In the genomic region with DNA sequence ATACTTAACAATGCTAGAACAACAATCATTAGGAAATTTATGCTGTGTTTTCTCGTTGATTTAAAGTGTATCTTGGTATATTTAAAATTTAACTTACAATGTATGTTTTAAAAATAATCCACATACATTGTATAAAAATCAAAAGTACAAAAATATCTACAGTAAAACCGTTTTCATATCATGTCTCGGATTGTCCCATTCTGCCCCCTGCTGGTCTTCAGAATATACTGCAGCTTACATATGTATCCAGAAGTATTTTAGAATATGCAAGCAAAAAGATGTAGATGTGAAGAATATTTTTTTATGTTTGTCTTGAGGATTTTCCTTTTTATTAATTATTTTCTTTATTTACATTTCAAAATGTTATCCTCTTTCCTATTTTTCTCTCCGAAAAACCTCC, we compare ENCODE assay signal across 8 mouse cellular contexts. TPM values are rescaled to one million over a fixed set of nuclear protein-coding genes. Genes with fewer than 3 reads are reported as not detected.
DNase-seq lines count a peak whose midpoint lies in the region; ATAC-seq and TF ChIP-seq lines count a peak whose summit lies in the region.

No protein-coding gene starts in this region.

- no peaks in the 10 kb centered on the region for H3K36me3 ChIP-seq in hindbrain, postnatal 0 days (ENCODE audit: insufficient read depth, low read length)
- no peaks in the 10 kb centered on the region for H3K36me3 ChIP-seq in hindbrain, embryonic 16.5 days (ENCODE audit: control insufficient read depth, insufficient read depth, low read length)
- H3K36me3 ChIP-seq in E14TG2a.4 (ENCODE audit: insufficient read depth, low read length): no peaks in the 10 kb centered on the region

- 35% methylated on average over 4 of the region's 4 CpGs for WGBS in hindbrain, postnatal 0 days
- WGBS in hindbrain, embryonic 16.5 days: 37% methylated on average over 4 of the region's 4 CpGs

- no peaks in the 10 kb centered on the region for H3K9me3 ChIP-seq in hindbrain, postnatal 0 days (ENCODE audit: low read length)
- H3K9me3 ChIP-seq in hindbrain, embryonic 16.5 days (ENCODE audit: control insufficient read depth, low read length): no peaks in the 10 kb centered on the region
- no peaks in the 10 kb centered on the region for H3K9me3 ChIP-seq in E14TG2a.4 (ENCODE audit: low read length)

- no peak for ATAC-seq in hindbrain, postnatal 0 days
- no peak for ATAC-seq in hindbrain, embryonic 16.5 days
- peak; percentile 73; the same call in 1 of the 2 replicates for ATAC-seq in erythroid progenitor cell, adult 5-6 weeks (replicated peaks; ENCODE audit: low FRiP score, poor library complexity, severe bottlenecking)

- H3K27me3 ChIP-seq in hindbrain, postnatal 0 days (ENCODE audit: insufficient read depth, low read length): no peaks in the 10 kb centered on the region
- no peaks in the 10 kb centered on the region for H3K27me3 ChIP-seq in hindbrain, embryonic 16.5 days (replicated peaks; ENCODE audit: control insufficient read depth, insufficient read depth, low read length)
- H3K27me3 ChIP-seq in E14TG2a.4 (ENCODE audit: insufficient read depth, low read length): no peaks in the 10 kb centered on the region

- H3K27ac ChIP-seq in hindbrain, postnatal 0 days: no peak overlapping the region
- H3K27ac ChIP-seq in hindbrain, embryonic 16.5 days (ENCODE audit: low read depth, low read length): no peak overlapping the region

- H3K4me3 ChIP-seq in hindbrain, postnatal 0 days (ENCODE audit: low read length): no peak overlapping the region
- H3K4me3 ChIP-seq in hindbrain, embryonic 16.5 days (ENCODE audit: low read length): no peak overlapping the region
- H3K4me3 ChIP-seq in E14TG2a.4 (replicated peaks; ENCODE audit: low read length): no peak overlapping the region

- peak; percentile 71 for TF ChIP-seq CTCF in hindbrain, postnatal 0 days (IDR thresholded peaks at IDR 0.05; ENCODE audit: low read depth)
- TF ChIP-seq CTCF in E14TG2a.4 (conservative IDR thresholded peaks at IDR 0.05; ENCODE audit: low read length): peak; percentile 74

- peak; percentile 60 for DNase-seq in hindbrain, postnatal 0 days (ENCODE audit: low spot score)
- peak; percentile 81 for DNase-seq in 3T3-L1 (ENCODE audit: low read depth, low spot score)
- DNase-seq in retina, postnatal 7 days (ENCODE audit: low read depth, low spot score): peak; percentile 23
- DNase-seq in ovary, postnatal 14 days (ENCODE audit: low spot score): no peak
- DNase-seq in layer of hippocampus, postnatal 14 days (ENCODE audit: low spot score in 2 of 2): no peak

- H3K4me2 ChIP-seq in hindbrain, postnatal 0 days (ENCODE audit: low read depth, low read length): no peak overlapping the region
- no peak overlapping the region for H3K4me2 ChIP-seq in hindbrain, embryonic 16.5 days (ENCODE audit: low read length)

- H3K4me1 ChIP-seq in hindbrain, postnatal 0 days (ENCODE audit: insufficient read depth, low read length): no peaks in the 10 kb centered on the region
- no peaks in the 10 kb centered on the region for H3K4me1 ChIP-seq in hindbrain, embryonic 16.5 days (ENCODE audit: control insufficient read depth, insufficient read depth, low read depth, low read length)
- no peaks in the 10 kb centered on the region for H3K4me1 ChIP-seq in E14TG2a.4 (replicated peaks; ENCODE audit: low read depth, low read length)

- H3K9ac ChIP-seq in hindbrain, postnatal 0 days (replicated peaks; ENCODE audit: low read length): no peak overlapping the region
- H3K9ac ChIP-seq in hindbrain, embryonic 16.5 days (ENCODE audit: low read depth, low read length): no peak overlapping the region

RNA-seq across cellular contexts. Expression of gene Lpxn, which starts 24.4 kb away (rescaled TPM):
- 0.83 and 1.8 TPM in 2 replicates for total RNA-seq in hindbrain, postnatal 0 days (2014; rRNA removed)
- polyA plus RNA-seq in hindbrain, postnatal 0 days (2015; fragmentation: Nextera tagmentation; extraction: Ambion mirVana): 1.1 and 1.2 TPM in 2 replicates
- 0.84 and 1.2 TPM in 2 replicates for polyA plus RNA-seq in hindbrain, embryonic 16.5 days (2015; fragmentation: Nextera tagmentation; extraction: Ambion mirVana)
- total RNA-seq in erythroid progenitor cell, adult 5-6 weeks (2015; ENCODE audit: low replicate concordance): 0.84 and 2.9 TPM in 2 replicates
- total RNA-seq in erythroid progenitor cell, adult 5-6 weeks (2017; ENCODE audit: low replicate concordance): 1.3 and 3.2 TPM in 2 replicates
- total RNA-seq in layer of hippocampus, postnatal 14 days (2021): 1 to 10 TPM; 1.9 to 2.0 TPM

RNA-seq across cellular contexts. Expression of gene Zfp91, which starts 24.5 kb away (rescaled TPM):
- total RNA-seq in hindbrain, postnatal 0 days (2014; rRNA removed): 42.5 and 49.1 TPM in 2 replicates
- polyA plus RNA-seq in hindbrain, postnatal 0 days (2015; fragmentation: Nextera tagmentation; extraction: Ambion mirVana): 13.4 and 14.1 TPM in 2 replicates
- 10.5 TPM in 2 replicates for polyA plus RNA-seq in hindbrain, embryonic 16.5 days (2015; fragmentation: Nextera tagmentation; extraction: Ambion mirVana)
- total RNA-seq in erythroid progenitor cell, adult 5-6 weeks (2015; ENCODE audit: low replicate concordance): 101 and 140 TPM in 2 replicates
- total RNA-seq in erythroid progenitor cell, adult 5-6 weeks (2017; ENCODE audit: low replicate concordance): 140 and 154 TPM in 2 replicates
- total RNA-seq in layer of hippocampus, postnatal 14 days (2021): 10 to 100 TPM; 89.1 to 95.0 TPM

RNA-seq across cellular contexts. Expression of gene Gm5244, which starts 26.1 kb away (rescaled TPM):
- total RNA-seq in hindbrain, postnatal 0 days (2014; rRNA removed): not detected in 2 replicates
- polyA plus RNA-seq in hindbrain, postnatal 0 days (2015; fragmentation: Nextera tagmentation; extraction: Ambion mirVana): not detected in 2 replicates
- not detected in 2 replicates for polyA plus RNA-seq in hindbrain, embryonic 16.5 days (2015; fragmentation: Nextera tagmentation; extraction: Ambion mirVana)
- not detected in 2 replicates for total RNA-seq in erythroid progenitor cell, adult 5-6 weeks (2015; ENCODE audit: low replicate concordance)
- not detected in 2 replicates for total RNA-seq in erythroid progenitor cell, adult 5-6 weeks (2017; ENCODE audit: low replicate concordance)
- total RNA-seq in layer of hippocampus, postnatal 14 days (2021): not detected

RNA-seq across cellular contexts. Expression of gene Olfr1444, which starts 36.7 kb away (rescaled TPM):
- not detected in 2 replicates for total RNA-seq in hindbrain, postnatal 0 days (2014; rRNA removed)
- not detected in 2 replicates for polyA plus RNA-seq in hindbrain, postnatal 0 days (2015; fragmentation: Nextera tagmentation; extraction: Ambion mirVana)
- polyA plus RNA-seq in hindbrain, embryonic 16.5 days (2015; fragmentation: Nextera tagmentation; extraction: Ambion mirVana): not detected in 2 replicates
- not detected in 2 replicates for total RNA-seq in erythroid progenitor cell, adult 5-6 weeks (2015; ENCODE audit: low replicate concordance)
- not detected in 2 replicates for total RNA-seq in erythroid progenitor cell, adult 5-6 weeks (2017; ENCODE audit: low replicate concordance)
- total RNA-seq in layer of hippocampus, postnatal 14 days (2021): not detected

RNA-seq across cellular contexts. Expression of gene Cntf, which starts 55.0 kb away (rescaled TPM):
- total RNA-seq in hindbrain, postnatal 0 days (2014; rRNA removed): 0.42 and 1.3 TPM in 2 replicates
- 0.83 and 1.5 TPM in 2 replicates for polyA plus RNA-seq in hindbrain, postnatal 0 days (2015; fragmentation: Nextera tagmentation; extraction: Ambion mirVana)
- 0.97 and 1.3 TPM in 2 replicates for polyA plus RNA-seq in hindbrain, embryonic 16.5 days (2015; fragmentation: Nextera tagmentation; extraction: Ambion mirVana)
- 6.7 and 20.2 TPM in 2 replicates for total RNA-seq in erythroid progenitor cell, adult 5-6 weeks (2015; ENCODE audit: low replicate concordance)
- 3.6 and 5.0 TPM in 2 replicates for total RNA-seq in erythroid progenitor cell, adult 5-6 weeks (2017; ENCODE audit: low replicate concordance)
- 1 to 10 TPM; 3.0 to 4.7 TPM for total RNA-seq in layer of hippocampus, postnatal 14 days (2021)

Comparison
In these comparisons a context has a peak if more than half of its experiments do, and no peak if none do; other contexts are left out.
1. DNase-seq: peak in hindbrain, postnatal 0 days (single experiment), 3T3-L1 (single experiment) and retina, postnatal 7 days (single experiment); none in ovary, postnatal 14 days (single experiment) and layer of hippocampus, postnatal 14 days (0 of 2).